Mouse (Mus musculus) neural tube, embryonic 15.5 days (tissue): ENCODE data around the gene Cyp2d11. TPM values are rescaled to one million over a fixed set of nuclear protein-coding genes. Genes with fewer than 3 reads are reported as not detected.
A peak's percentile ranks its signal among the peaks of the same experiment; 100 is the strongest.

ENCODE experiments used
- ATAC-seq: fragments of 200-750 bp; cut with Nextera tagmentation; 2 replicates; pipeline ENCODE4 v1.8.0; 2017; ENCODE audit warnings: mild to moderate bottlenecking, moderate TSS enrichment, moderate library complexity; ENCODE audit not compliant: low FRiP score
- H3K27ac ChIP-seq: fragments of 300-500 bp; sonication (generic); replicated peaks from 2 replicates; pipeline ENCODE4 v1.5.1; 2015; ENCODE audit warnings: mild to moderate bottlenecking, inconsistent platforms
- H3K27me3 ChIP-seq: fragments of 300-500 bp; sonication (generic); replicated peaks from 2 replicates; pipeline ENCODE4 v1.6.1; 2015; ENCODE audit warnings: inconsistent platforms
- H3K36me3 ChIP-seq: fragments of 300-500 bp; sonication (generic); 2 replicates; pipeline ENCODE4 v1.6.1; 2015; ENCODE audit warnings: inconsistent platforms
- H3K4me1 ChIP-seq: fragments of 300-500 bp; sonication (generic); 2 replicates; pipeline ENCODE4 v1.6.1; 2015; ENCODE audit warnings: inconsistent platforms
- H3K4me2 ChIP-seq: fragments of 300-500 bp; sonication (generic); 2 replicates; pipeline ENCODE4 v1.6.1; 2015; ENCODE audit warnings: inconsistent platforms, mild to moderate bottlenecking, moderate library complexity
- H3K4me3 ChIP-seq: fragments of 300-500 bp; sonication (generic); replicated peaks from 2 replicates; pipeline ENCODE4 v1.5.1; 2015; ENCODE audit warnings: mild to moderate bottlenecking, inconsistent platforms
- H3K9ac ChIP-seq: fragments of 300-500 bp; sonication (generic); replicated peaks from 2 replicates; pipeline ENCODE4 v1.6.1; 2015; ENCODE audit warnings: mild to moderate bottlenecking, inconsistent platforms
- H3K9me3 ChIP-seq: fragments of 300-500 bp; sonication (generic); replicated peaks from 2 replicates; pipeline ENCODE4 v1.6.1; 2016; ENCODE audit warnings: inconsistent platforms
- WGBS: fragments of 180-500 bp; shearing (Covaris S2); methylation state at CpG from one replicate; pipeline ENCODE4 v1.1.7; 2015; ENCODE audit warnings: mixed read lengths; 5-methylcytosine and 5-hydroxymethylcytosine counted together
- polyA plus RNA-seq: library from polyadenylated mRNA; unstranded; fragments of >200 nt; fragmentation: Nextera tagmentation; extraction: Ambion mirVana; gene quantifications from 2 replicates; pipeline ENCODE4 v1.2.1, GENCODE M21; 2015

Cyp2d11 gene
- polyA plus RNA-seq, 1 experiment from 2014 or later, result not detected

DNA sequence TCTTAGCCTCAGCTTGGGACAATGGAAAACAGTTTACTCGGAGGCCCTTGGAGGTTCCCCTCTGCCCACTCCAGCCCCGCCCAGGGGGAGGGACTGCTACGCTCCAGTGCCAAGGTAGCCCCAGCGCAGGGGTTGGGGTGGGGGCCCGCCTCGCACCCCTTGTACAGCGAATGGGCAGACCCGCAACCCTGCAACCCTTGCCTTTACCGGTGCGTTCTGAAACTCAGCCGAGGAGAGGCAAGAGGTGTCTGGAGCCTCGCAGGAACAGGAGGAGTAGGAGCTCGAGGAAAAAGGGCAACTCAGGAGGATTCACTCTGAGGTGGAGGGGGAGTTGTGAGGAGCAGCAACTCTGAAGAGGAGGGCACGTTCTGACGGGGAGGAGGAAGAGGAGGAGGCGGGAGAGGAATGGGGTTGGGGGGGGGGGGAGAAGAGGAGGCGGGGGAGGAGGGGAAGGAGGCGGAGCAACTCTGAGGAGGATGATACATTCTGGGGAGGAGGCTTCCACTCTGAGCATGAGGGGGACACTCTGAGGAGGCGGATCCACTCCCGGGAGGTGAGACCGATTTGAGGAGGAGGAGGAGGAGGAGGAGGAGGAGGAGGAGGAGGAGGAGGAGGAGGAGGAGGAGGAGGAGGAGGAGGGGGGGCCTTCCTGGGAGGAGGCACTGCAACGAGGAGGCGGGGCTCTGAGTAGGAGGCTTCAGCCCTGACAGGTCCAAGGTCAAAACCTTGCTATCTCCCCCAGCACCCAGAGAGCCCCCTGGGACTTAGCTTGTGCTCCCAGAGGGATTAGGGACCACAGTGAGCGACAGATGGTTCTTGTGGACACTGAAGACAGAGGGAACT is 13.7 kb downstream of the Cyp2d11 start, which contains the start of gene Cyp2d22:
TSS of gene Cyp2d22 (minus strand) at position 390 of the 843 bp plus-strand sequence.
- H3K4me3 ChIP-seq, result peak within 1 kb of the TSS; percentile 35
- H3K4me1 ChIP-seq, result peaks cover 19% of the 10 kb centered on the region
- peak; percentile 73 for ATAC-seq
- no peaks in the 10 kb centered on the region for H3K27me3 ChIP-seq
- 0 out of 2 replicates have a peak within 1 kb of the TSS, but pooled peaks have one; percentile 51 for H3K27ac ChIP-seq
- H3K9ac ChIP-seq, result peak within 1 kb of the TSS; percentile 30; the same call in 1 of the 2 replicates
- no peaks in the 10 kb centered on the region for H3K36me3 ChIP-seq
- peak within 1 kb of the TSS; percentile 67 for H3K4me2 ChIP-seq
- H3K9me3 ChIP-seq, result no peaks in the 10 kb centered on the region
- 3% methylated on average over 17 of the region's 24 CpGs for WGBS

- H3K4me3 ChIP-seq, result peak overlapping the region; percentile 35
- H3K27ac ChIP-seq, result no peak overlapping the region
- peaks cover 19% of the 10 kb centered on the region for H3K4me1 ChIP-seq
- WGBS, result 33% methylated on average over 7 of the region's 7 CpGs
- no peak; the same call in 1 of the 2 replicates for ATAC-seq
- no peak overlapping the region for H3K9ac ChIP-seq
- peak overlapping the region; percentile 67 for H3K4me2 ChIP-seq
- H3K27me3 ChIP-seq, result no peaks in the 10 kb centered on the region
- H3K9me3 ChIP-seq, result no peaks in the 10 kb centered on the region
- no peaks in the 10 kb centered on the region for H3K36me3 ChIP-seq
Observed at GRCm38 (mm10) chr15:82379511-82379870, 14.3 kb downstream of the Cyp2d11 start.

GRCm38 (mm10) chr15:82378261-82379180 is 15.3 kb downstream of the Cyp2d11 start:
- no peak overlapping the region for H3K4me3 ChIP-seq
- H3K27ac ChIP-seq, result 0 out of 2 replicates have a peak overlapping the region, but pooled peaks have one; percentile 5
- no peaks in the 10 kb centered on the region for H3K9me3 ChIP-seq
- no peak overlapping the region for H3K9ac ChIP-seq
- 46% methylated on average over 15 of the region's 15 CpGs for WGBS
- no peak overlapping the region for H3K4me2 ChIP-seq
- no peaks in the 10 kb centered on the region for H3K27me3 ChIP-seq
- H3K36me3 ChIP-seq, result no peaks in the 10 kb centered on the region
- no peak for ATAC-seq
- H3K4me1 ChIP-seq, result peaks cover 19% of the 10 kb centered on the region

DNA sequence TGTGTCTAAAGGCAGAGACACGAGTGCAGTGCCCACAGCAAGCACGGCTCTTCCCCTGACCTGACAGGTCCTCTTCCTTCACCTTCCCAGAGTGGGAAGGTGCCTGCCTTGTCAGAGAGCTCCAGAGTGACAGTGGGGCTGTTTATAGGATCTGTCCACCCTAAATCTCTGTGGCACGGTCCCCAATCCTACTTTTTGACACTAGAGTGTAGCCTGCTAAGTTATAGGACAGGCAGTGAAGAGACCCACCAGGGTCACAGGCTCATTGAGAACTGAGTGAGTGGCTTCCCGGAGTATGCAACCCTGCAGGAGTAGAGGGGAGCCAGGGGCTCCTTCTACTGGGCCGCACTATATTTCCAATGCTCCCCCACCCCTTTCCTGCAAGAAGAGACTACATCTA is 16.1 kb downstream of the Cyp2d11 start:
- no peaks in the 10 kb centered on the region for H3K36me3 ChIP-seq
- no peaks in the 10 kb centered on the region for H3K9me3 ChIP-seq
- peaks cover 19% of the 10 kb centered on the region for H3K4me1 ChIP-seq
- no peak overlapping the region for H3K9ac ChIP-seq
- ATAC-seq, result no peak
- H3K27me3 ChIP-seq, result no peaks in the 10 kb centered on the region
- H3K4me2 ChIP-seq, result no peak overlapping the region
- H3K27ac ChIP-seq, result no peak overlapping the region
- WGBS, result 82% methylated on average over 5 of the region's 5 CpGs
- no peak overlapping the region for H3K4me3 ChIP-seq

GRCm38 (mm10) chr15:82376393-82377138 is 17.3 kb downstream of the Cyp2d11 start:
- WGBS, result 55% methylated on average over 17 of the region's 17 CpGs
- ATAC-seq, result no peak
- peak overlapping the region; percentile 34; the same call in 1 of the 2 replicates for H3K27ac ChIP-seq
- no peak overlapping the region for H3K9ac ChIP-seq
- H3K9me3 ChIP-seq, result no peaks in the 10 kb centered on the region
- H3K36me3 ChIP-seq, result no peaks in the 10 kb centered on the region
- H3K4me3 ChIP-seq, result no peak overlapping the region
- peaks cover 19% of the 10 kb centered on the region for H3K4me1 ChIP-seq
- no peak overlapping the region for H3K4me2 ChIP-seq
- H3K27me3 ChIP-seq, result no peaks in the 10 kb centered on the region

- Histone ChIP-seq H3K9ac (no peak overlapping the region), H3K4me3 (no peak overlapping the region), H3K36me3 (no peaks in the 10 kb centered on the region), H3K4me1 (peaks cover 15% of the 10 kb centered on the region), H3K27ac (no peak overlapping the region), H3K9me3 (no peaks in the 10 kb centered on the region), H3K4me2 (no peak overlapping the region), H3K27me3 (no peaks in the 10 kb centered on the region)
- WGBS, result 86% methylated on average over 9 of the region's 9 CpGs
- ATAC-seq, result no peak
Observed at GRCm38 (mm10) chr15:82375855-82376254, 18.0 kb downstream of the Cyp2d11 start.

DNA sequence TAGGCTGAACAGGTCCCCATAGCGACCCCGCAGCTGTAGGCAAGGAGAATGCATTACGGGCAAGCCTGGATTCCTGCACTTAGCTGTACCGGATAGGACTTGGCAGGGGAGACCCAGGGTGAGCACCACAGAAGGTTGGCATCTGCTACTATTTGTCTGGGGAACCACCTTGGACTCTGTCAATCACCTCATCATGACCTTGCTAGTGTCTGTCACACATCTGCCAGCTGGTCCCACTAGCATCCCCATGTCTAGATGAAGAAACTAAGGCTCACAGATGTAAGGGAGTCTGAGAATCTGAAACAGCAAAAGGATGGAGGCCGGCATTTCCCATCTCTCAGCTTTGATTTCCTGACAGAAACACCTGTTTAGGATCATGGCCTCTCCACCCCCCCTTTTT is 19.4 kb downstream of the Cyp2d11 start:
- Histone ChIP-seq H3K9me3 (no peaks in the 10 kb centered on the region), H3K27me3 (no peaks in the 10 kb centered on the region), H3K4me3 (no peak overlapping the region), H3K9ac (no peak overlapping the region), H3K36me3 (no peaks in the 10 kb centered on the region), H3K27ac (no peak overlapping the region), H3K4me2 (no peak overlapping the region), H3K4me1 (peaks cover 4% of the 10 kb centered on the region; the same call in 1 of the 2 replicates)
- 71% methylated on average over 5 of the region's 5 CpGs for WGBS
- ATAC-seq, result no peak

DNA sequence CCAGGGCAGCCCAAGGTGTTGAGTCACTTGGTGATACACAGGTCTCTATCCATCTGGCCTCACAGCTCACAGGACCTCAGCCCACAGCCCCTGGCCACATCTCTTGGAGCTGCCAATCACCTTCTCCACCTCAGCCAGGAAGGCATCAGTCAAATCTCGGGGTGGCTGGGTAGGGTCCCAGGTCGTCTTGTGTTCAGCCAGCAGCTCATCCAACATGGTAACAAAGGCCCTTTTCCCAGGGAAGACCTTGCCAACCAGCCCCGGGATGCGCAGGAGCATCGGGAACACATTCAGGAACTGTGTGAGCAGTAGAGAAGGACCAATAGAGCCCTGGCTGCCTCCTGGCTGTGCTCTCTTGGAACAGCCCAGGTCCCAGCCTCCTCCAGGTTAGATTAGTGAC is 20.8 kb downstream of the Cyp2d11 start:
- Histone ChIP-seq H3K4me2 (no peak overlapping the region), H3K9ac (no peak overlapping the region), H3K4me1 (peaks cover 3% of the 10 kb centered on the region; the same call in 1 of the 2 replicates), H3K9me3 (no peaks in the 10 kb centered on the region), H3K27ac (no peak overlapping the region), H3K27me3 (no peaks in the 10 kb centered on the region), H3K4me3 (no peak overlapping the region), H3K36me3 (no peaks in the 10 kb centered on the region)
- 88% methylated on average over 5 of the region's 5 CpGs for WGBS
- no peak for ATAC-seq

GRCm38 (mm10) chr15:82372446-82372845 is 21.4 kb downstream of the Cyp2d11 start:
- no peaks in the 10 kb centered on the region for H3K36me3 ChIP-seq
- H3K9me3 ChIP-seq, result no peaks in the 10 kb centered on the region
- H3K4me1 ChIP-seq, result peaks cover 3% of the 10 kb centered on the region; the same call in 1 of the 2 replicates
- ATAC-seq, result no peak
- 92% methylated on average over 6 of the region's 6 CpGs for WGBS
- H3K4me3 ChIP-seq, result no peak overlapping the region
- H3K27me3 ChIP-seq, result no peaks in the 10 kb centered on the region
- H3K27ac ChIP-seq, result no peak overlapping the region
- no peak overlapping the region for H3K9ac ChIP-seq
- no peak overlapping the region for H3K4me2 ChIP-seq

DNA sequence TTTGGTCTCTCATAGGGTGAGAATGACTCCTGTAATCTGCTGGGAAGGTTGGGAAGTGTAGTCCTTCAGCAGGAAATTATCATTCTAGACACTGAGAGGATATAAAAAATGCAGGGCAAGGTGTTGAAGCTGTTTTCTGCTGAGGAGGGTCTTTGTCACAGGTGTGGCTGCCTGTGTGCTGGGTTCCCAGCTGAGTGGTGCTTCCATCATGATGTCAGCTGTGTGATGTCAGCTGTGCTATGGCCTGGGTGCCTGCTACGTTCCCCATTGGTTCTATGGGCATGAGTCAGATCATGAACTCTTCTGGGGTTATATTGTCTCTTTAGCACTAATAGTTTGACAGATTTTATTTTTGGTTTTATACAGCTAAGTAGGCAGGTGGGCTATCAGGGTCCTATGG is 25.0 kb downstream of the Cyp2d11 start:
- Histone ChIP-seq H3K27me3 (no peaks in the 10 kb centered on the region), H3K36me3 (no peaks in the 10 kb centered on the region), H3K9me3 (no peaks in the 10 kb centered on the region), H3K4me2 (no peak overlapping the region), H3K27ac (no peak overlapping the region), H3K9ac (no peak overlapping the region), H3K4me3 (no peak overlapping the region), H3K4me1 (no peaks in the 10 kb centered on the region)
- ATAC-seq, result no peak
- WGBS, result 88% methylated on average over 1 of the region's 1 CpGs

DNA sequence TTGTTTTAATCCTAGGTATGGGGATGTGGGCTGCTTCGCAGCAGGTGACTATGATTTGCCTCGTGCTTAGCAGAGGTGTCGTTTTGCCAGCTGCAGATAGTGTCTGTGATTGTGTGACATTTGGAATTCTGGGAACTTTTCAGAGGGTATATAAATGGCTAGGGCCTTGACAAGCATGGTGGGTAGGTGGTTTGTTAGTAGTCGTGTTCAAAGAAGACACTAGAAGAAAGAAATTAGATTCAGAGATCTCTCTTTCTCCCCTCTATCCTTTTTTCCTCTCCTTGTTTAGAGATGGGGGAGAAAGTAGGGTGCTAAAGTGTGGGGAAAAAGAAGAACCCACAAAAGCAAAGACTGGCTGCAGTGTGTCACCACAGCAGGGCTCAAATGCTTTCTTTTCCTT is 25.7 kb downstream of the Cyp2d11 start:
- H3K4me3 ChIP-seq, result no peak overlapping the region
- ATAC-seq, result no peak
- no peak overlapping the region for H3K9ac ChIP-seq
- no peak overlapping the region for H3K27ac ChIP-seq
- H3K4me2 ChIP-seq, result no peak overlapping the region
- no peaks in the 10 kb centered on the region for H3K27me3 ChIP-seq
- 98% methylated on average over 4 of the region's 4 CpGs for WGBS
- H3K36me3 ChIP-seq, result no peaks in the 10 kb centered on the region
- no peaks in the 10 kb centered on the region for H3K9me3 ChIP-seq
- no peaks in the 10 kb centered on the region for H3K4me1 ChIP-seq
